ENCODE assay signal across 17 mouse cellular contexts in the genomic region with DNA sequence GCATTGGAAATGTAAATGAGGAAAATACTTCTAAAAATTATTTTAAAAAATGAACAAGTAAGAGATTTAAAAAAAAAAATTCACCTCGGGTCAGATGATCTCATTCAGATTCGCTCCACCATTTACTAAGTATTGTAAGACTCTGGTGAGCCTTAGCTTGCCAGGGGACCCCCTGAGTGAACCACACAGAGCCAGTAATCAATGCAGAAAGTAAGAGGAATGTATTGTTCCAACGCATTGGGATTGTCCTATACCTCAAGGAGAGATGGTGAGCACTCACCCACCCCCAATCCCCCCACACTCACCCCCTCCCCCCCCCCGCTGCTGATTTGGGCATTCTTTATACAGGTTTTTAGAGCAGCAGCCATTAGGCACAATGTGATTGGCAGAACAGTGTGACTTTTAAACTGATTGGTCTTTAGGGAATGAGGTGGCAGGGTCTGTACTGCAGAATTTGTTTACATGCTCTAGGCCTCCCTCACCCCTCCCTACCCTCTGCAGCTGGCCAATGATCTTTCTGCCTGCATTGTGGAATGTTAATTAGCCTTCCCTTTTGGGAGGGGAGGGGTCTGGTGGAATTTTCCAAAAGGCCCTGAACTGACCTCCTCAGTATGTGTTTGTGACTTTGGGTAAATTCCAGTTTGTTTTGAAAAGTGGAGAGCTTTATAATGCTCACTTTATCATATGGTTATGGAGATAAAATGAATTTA.
DNase-seq lines count a peak whose midpoint lies in the region; ATAC-seq and TF ChIP-seq lines count a peak whose summit lies in the region.
"Had no signal": no experiment of that assay in that cellular context is flagged by ENCODE, and none has a peak within 500 bp of the region (broad histone marks: within the 10 kb centered on the region; RNA-seq: fewer than 3 reads in every experiment).

No protein-coding gene starts in this region.

- no peaks in the 10 kb centered on the region for H3K27me3 ChIP-seq in kidney, embryonic 15.5 days
- no peaks in the 10 kb centered on the region for H3K27me3 ChIP-seq in kidney, embryonic 14.5 days (ENCODE audit: control insufficient read depth, insufficient read depth, low read length)
- no peaks in the 10 kb centered on the region for H3K27me3 ChIP-seq in midbrain, embryonic 12.5 days
- no peaks in the 10 kb centered on the region for H3K27me3 ChIP-seq in midbrain, embryonic 14.5 days (ENCODE audit: control insufficient read depth, insufficient read depth, low read length)
- no peaks in the 10 kb centered on the region for H3K27me3 ChIP-seq in stomach, embryonic 16.5 days (ENCODE audit: control insufficient read depth, insufficient read depth, low read length)
- no peaks in the 10 kb centered on the region for H3K27me3 ChIP-seq in heart, embryonic 10.5 days (ENCODE audit: insufficient read depth, poor library complexity, severe bottlenecking)
- H3K27me3 ChIP-seq: limb, embryonic 13.5 days; midbrain, embryonic 13.5 days; neural tube, embryonic 13.5 days; Patski had no signal

- no peaks in the 10 kb centered on the region for H3K36me3 ChIP-seq in kidney, embryonic 15.5 days
- no peaks in the 10 kb centered on the region for H3K36me3 ChIP-seq in kidney, embryonic 14.5 days (ENCODE audit: control insufficient read depth, insufficient read depth, low read length)
- no peaks in the 10 kb centered on the region for H3K36me3 ChIP-seq in midbrain, embryonic 12.5 days
- H3K36me3 ChIP-seq in midbrain, embryonic 14.5 days (ENCODE audit: control insufficient read depth, insufficient read depth, low read length): no peaks in the 10 kb centered on the region
- no peaks in the 10 kb centered on the region for H3K36me3 ChIP-seq in stomach, embryonic 16.5 days (ENCODE audit: control insufficient read depth, insufficient read depth, low read length)
- no peaks in the 10 kb centered on the region for H3K36me3 ChIP-seq in heart, embryonic 10.5 days
- H3K36me3 ChIP-seq: limb, embryonic 13.5 days; midbrain, embryonic 13.5 days; neural tube, embryonic 13.5 days had no signal

- no peak for DNase-seq in midbrain, embryonic 14.5 days
- peak; percentile 15 for DNase-seq in brain, embryonic 14.5 days (ENCODE audit: low read depth)
- DNase-seq in heart, embryonic 10.5 days (ENCODE audit: low spot score): no peak
- DNase-seq: adrenal gland, postnatal 14 days; cerebellum, postnatal 14 days; heart, adult 11 months; heart, postnatal 14 days; kidney, adult 9 months; liver, postnatal 0 days had no signal

- no peak overlapping the region for H3K27ac ChIP-seq in kidney, embryonic 15.5 days
- H3K27ac ChIP-seq in kidney, embryonic 14.5 days (ENCODE audit: low read depth, low read length): no peak overlapping the region
- no peak overlapping the region for H3K27ac ChIP-seq in midbrain, embryonic 12.5 days (replicated peaks)
- no peak overlapping the region for H3K27ac ChIP-seq in midbrain, embryonic 14.5 days (replicated peaks; ENCODE audit: low read depth, low read length)
- no peak overlapping the region for H3K27ac ChIP-seq in stomach, embryonic 16.5 days (ENCODE audit: low read length)
- no peak overlapping the region for H3K27ac ChIP-seq in heart, embryonic 10.5 days
- H3K27ac ChIP-seq: limb, embryonic 13.5 days; midbrain, embryonic 13.5 days; neural tube, embryonic 13.5 days had no signal

- no peak overlapping the region for H3K9ac ChIP-seq in kidney, embryonic 15.5 days
- no peak overlapping the region for H3K9ac ChIP-seq in kidney, embryonic 14.5 days (ENCODE audit: low read depth, low read length)
- no peak overlapping the region for H3K9ac ChIP-seq in midbrain, embryonic 12.5 days (replicated peaks)
- no peak overlapping the region for H3K9ac ChIP-seq in midbrain, embryonic 14.5 days (replicated peaks; ENCODE audit: low read length)
- no peak overlapping the region for H3K9ac ChIP-seq in stomach, embryonic 16.5 days (ENCODE audit: low read length)
- H3K9ac ChIP-seq: limb, embryonic 13.5 days; liver, postnatal 0 days; midbrain, embryonic 13.5 days; neural tube, embryonic 13.5 days had no signal

- 59% methylated on average over 3 of the region's 4 CpGs for WGBS in kidney, embryonic 15.5 days
- 62% methylated on average over 3 of the region's 4 CpGs for WGBS in kidney, embryonic 14.5 days
- 28% methylated on average over 3 of the region's 4 CpGs for WGBS in midbrain, embryonic 12.5 days
- WGBS in midbrain, embryonic 14.5 days: 26% methylated on average over 3 of the region's 4 CpGs
- WGBS in stomach, embryonic 16.5 days: 60% methylated on average over 3 of the region's 4 CpGs
- 68% methylated on average over 3 of the region's 4 CpGs for WGBS in heart, embryonic 10.5 days

- no peaks in the 10 kb centered on the region for H3K9me3 ChIP-seq in kidney, embryonic 15.5 days (replicated peaks)
- H3K9me3 ChIP-seq in kidney, embryonic 14.5 days (ENCODE audit: control insufficient read depth, low read length): no peaks in the 10 kb centered on the region
- no peaks in the 10 kb centered on the region for H3K9me3 ChIP-seq in midbrain, embryonic 12.5 days
- H3K9me3 ChIP-seq in midbrain, embryonic 14.5 days (ENCODE audit: control insufficient read depth, low read length): no peaks in the 10 kb centered on the region
- no peaks in the 10 kb centered on the region for H3K9me3 ChIP-seq in stomach, embryonic 16.5 days (replicated peaks; ENCODE audit: control insufficient read depth, low read length)
- H3K9me3 ChIP-seq in heart, embryonic 10.5 days: no peaks in the 10 kb centered on the region
- H3K9me3 ChIP-seq: limb, embryonic 13.5 days; midbrain, embryonic 13.5 days; neural tube, embryonic 13.5 days had no signal

- no peak for TF ChIP-seq POLR2A in brain, embryonic 14.5 days (IDR thresholded peaks at IDR 0.05; ENCODE audit: borderline replicate concordance, extremely low read depth, insufficient read depth, insufficient read length, poor library complexity, severe bottlenecking)

- H3K4me2 ChIP-seq in kidney, embryonic 15.5 days: no peak overlapping the region
- H3K4me2 ChIP-seq in kidney, embryonic 14.5 days (replicated peaks; ENCODE audit: low read depth, low read length): no peak overlapping the region
- H3K4me2 ChIP-seq in midbrain, embryonic 12.5 days (replicated peaks): no peak overlapping the region
- H3K4me2 ChIP-seq in midbrain, embryonic 14.5 days (ENCODE audit: low read length): no peak overlapping the region
- H3K4me2 ChIP-seq in stomach, embryonic 16.5 days (ENCODE audit: low read depth, low read length): no peak overlapping the region
- H3K4me2 ChIP-seq: limb, embryonic 13.5 days; midbrain, embryonic 13.5 days; neural tube, embryonic 13.5 days had no signal

- TF ChIP-seq CTCF in brain, embryonic 14.5 days (IDR thresholded peaks at IDR 0.05; ENCODE audit: borderline replicate concordance, extremely low read depth, insufficient read depth, insufficient read length): no peak

- 0 out of 2 replicates have a peak, but pooled peaks have one; percentile 33 for ATAC-seq in kidney, embryonic 15.5 days (replicated peaks; ENCODE audit: low FRiP score)
- no peak for ATAC-seq in kidney, embryonic 14.5 days (ENCODE audit: low FRiP score, low TSS enrichment)
- peak; percentile 38; the same call in 1 of the 2 replicates for ATAC-seq in midbrain, embryonic 12.5 days (ENCODE audit: low FRiP score, low read depth)
- no peak for ATAC-seq in midbrain, embryonic 14.5 days (ENCODE audit: low FRiP score, low TSS enrichment)
- ATAC-seq in stomach, embryonic 16.5 days (ENCODE audit: insufficient read depth, low FRiP score): 0 out of 2 replicates have a peak, but pooled peaks have one; percentile 29
- ATAC-seq: liver, postnatal 0 days; midbrain, embryonic 13.5 days; Patski had no signal

- H3K4me1 ChIP-seq in kidney, embryonic 15.5 days: no peaks in the 10 kb centered on the region
- no peaks in the 10 kb centered on the region for H3K4me1 ChIP-seq in kidney, embryonic 14.5 days (ENCODE audit: control insufficient read depth, insufficient read depth, low read length)
- no peaks in the 10 kb centered on the region for H3K4me1 ChIP-seq in midbrain, embryonic 12.5 days
- no peaks in the 10 kb centered on the region for H3K4me1 ChIP-seq in midbrain, embryonic 14.5 days (ENCODE audit: control insufficient read depth, insufficient read depth, low read length)
- no peaks in the 10 kb centered on the region for H3K4me1 ChIP-seq in stomach, embryonic 16.5 days (ENCODE audit: control insufficient read depth, insufficient read depth, low read length)
- H3K4me1 ChIP-seq in heart, embryonic 10.5 days: no peaks in the 10 kb centered on the region
- H3K4me1 ChIP-seq: limb, embryonic 13.5 days; midbrain, embryonic 13.5 days; neural tube, embryonic 13.5 days had no signal

- H3K4me3 ChIP-seq in kidney, embryonic 15.5 days (replicated peaks): no peak overlapping the region
- no peak overlapping the region for H3K4me3 ChIP-seq in kidney, embryonic 14.5 days (ENCODE audit: low read length)
- no peak overlapping the region for H3K4me3 ChIP-seq in midbrain, embryonic 12.5 days
- H3K4me3 ChIP-seq in midbrain, embryonic 14.5 days (replicated peaks; ENCODE audit: low read depth, low read length): no peak overlapping the region
- H3K4me3 ChIP-seq in stomach, embryonic 16.5 days (replicated peaks; ENCODE audit: low read length): no peak overlapping the region
- no peak overlapping the region for H3K4me3 ChIP-seq in heart, embryonic 10.5 days
- H3K4me3 ChIP-seq: limb, embryonic 13.5 days; midbrain, embryonic 13.5 days; neural tube, embryonic 13.5 days had no signal

Comparison
In these comparisons a context has a peak if more than half of its experiments do, and no peak if none do; other contexts are left out.
1. ATAC-seq: peak in kidney, embryonic 15.5 days (single experiment), midbrain, embryonic 12.5 days (single experiment) and stomach, embryonic 16.5 days (single experiment); none in kidney, embryonic 14.5 days (single experiment) and midbrain, embryonic 14.5 days (single experiment).